Mouse (Mus musculus) cortical plate, adult 2 months (tissue): ENCODE data around the gene Nckap5.

ENCODE experiments used
- CTCF ChIP-seq: fragments of 200-500 bp; IDR thresholded peaks from 2 replicates; pipeline ENCODE4 v1.5.1; 2011; ENCODE audit warnings: mild to moderate bottlenecking, control low read depth, low read length; ENCODE audit not compliant: insufficient read depth; ENCODE audit errors: extremely low read depth
- POLR2A ChIP-seq: fragments of 200-500 bp; IDR thresholded peaks from 2 replicates; pipeline ENCODE4 v1.6.1; 2011; ENCODE audit warnings: mild to moderate bottlenecking, low read length, control low read depth; ENCODE audit not compliant: insufficient read depth; ENCODE audit errors: extremely low read depth

DNA sequence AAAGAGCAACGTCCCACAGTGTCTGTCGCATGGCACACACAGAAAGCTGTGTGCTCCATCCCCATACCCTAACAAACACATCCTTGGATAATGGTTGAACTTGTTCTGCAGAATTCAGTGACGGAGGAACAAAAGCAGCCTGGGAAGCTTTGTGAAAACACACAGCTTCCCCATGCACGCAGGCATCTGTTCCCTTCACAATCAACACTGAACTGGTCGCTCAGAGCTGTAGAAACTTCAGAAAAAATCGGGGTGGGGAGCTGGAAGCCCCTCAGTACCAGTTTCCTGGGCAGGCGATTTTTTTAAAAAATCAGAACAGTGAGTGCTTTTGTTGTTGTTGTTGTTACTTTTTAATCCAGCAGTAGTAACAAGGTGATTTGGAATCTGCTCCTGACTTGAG lies 960.5 kb downstream of the Nckap5 start:
- no peak for TF ChIP-seq POLR2A
- no peak for TF ChIP-seq CTCF
